Mouse (Mus musculus) embryonic facial prominence, embryonic 10.5 days (tissue): ENCODE results near the gene Pde10a. TPM values are rescaled to one million over a fixed set of nuclear protein-coding genes. Genes with fewer than 3 reads are reported as not detected.

ENCODE experiments used
- DNase-seq: peaks from one replicate; pipeline ENCODE4 v3.0.0-alpha.2; 2017; ENCODE audit warnings: low spot score
- H3K27ac ChIP-seq: fragments of 300-500 bp; sonication (generic); replicated peaks from 2 replicates; pipeline ENCODE4 v1.5.1; 2016; ENCODE audit warnings: mild to moderate bottlenecking
- H3K27me3 ChIP-seq: fragments of 300-500 bp; sonication (generic); replicated peaks from 2 replicates; pipeline ENCODE4 v1.6.1; 2016; ENCODE audit warnings: low read depth, mild to moderate bottlenecking; ENCODE audit not compliant: poor library complexity, severe bottlenecking
- H3K36me3 ChIP-seq: fragments of 300-500 bp; sonication (generic); replicated peaks from 2 replicates; pipeline ENCODE4 v1.6.1; 2016; ENCODE audit warnings: mild to moderate bottlenecking, moderate library complexity
- H3K4me1 ChIP-seq: fragments of 300-500 bp; sonication (generic); 2 replicates; pipeline ENCODE4 v1.6.1; 2016
- H3K4me3 ChIP-seq: fragments of 300-500 bp; sonication (generic); 2 replicates; pipeline ENCODE4 v1.5.1; 2016; ENCODE audit warnings: mild to moderate bottlenecking, moderate library complexity
- H3K9me3 ChIP-seq: fragments of 300-500 bp; sonication (generic); 2 replicates; pipeline ENCODE4 v1.6.1; 2016; ENCODE audit warnings: mild to moderate bottlenecking
- WGBS: fragments of 180-500 bp; shearing (Covaris S2); methylation state at CpG from one replicate; pipeline ENCODE4 v1.1.7; 2016; 5-methylcytosine and 5-hydroxymethylcytosine counted together
- polyA plus RNA-seq: library from polyadenylated mRNA; unstranded; fragments of >200 nt; fragmentation: Nextera tagmentation; extraction: Ambion mirVana; gene quantifications from 2 replicates; pipeline ENCODE4 v1.2.1, GENCODE M21; 2016

Pde10a gene
- polyA plus RNA-seq, 1 experiment from 2014 or later, result 2.2 TPM

DNA sequence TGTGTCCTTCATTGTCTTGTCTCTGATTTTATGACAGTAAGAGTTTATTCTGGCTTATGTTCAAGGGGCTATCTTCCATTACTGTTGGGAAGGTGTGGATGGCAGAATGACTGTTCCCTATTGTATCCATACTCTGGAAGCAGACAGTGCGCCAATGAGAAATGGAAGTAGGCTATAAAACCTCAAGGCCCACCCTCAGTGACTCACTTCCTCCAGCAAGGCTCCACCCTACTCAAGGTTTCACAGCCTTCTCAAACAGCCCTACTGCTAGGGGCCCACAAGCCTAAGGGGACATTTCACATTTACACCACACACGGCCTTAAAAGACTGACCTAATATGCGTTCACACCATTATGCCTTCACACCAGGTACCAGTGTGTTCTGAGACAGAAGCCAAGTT, 20.8 kb upstream of the Pde10a start:
- 84% methylated on average over 3 of the region's 3 CpGs for whole genome bisulfite sequencing

DNA sequence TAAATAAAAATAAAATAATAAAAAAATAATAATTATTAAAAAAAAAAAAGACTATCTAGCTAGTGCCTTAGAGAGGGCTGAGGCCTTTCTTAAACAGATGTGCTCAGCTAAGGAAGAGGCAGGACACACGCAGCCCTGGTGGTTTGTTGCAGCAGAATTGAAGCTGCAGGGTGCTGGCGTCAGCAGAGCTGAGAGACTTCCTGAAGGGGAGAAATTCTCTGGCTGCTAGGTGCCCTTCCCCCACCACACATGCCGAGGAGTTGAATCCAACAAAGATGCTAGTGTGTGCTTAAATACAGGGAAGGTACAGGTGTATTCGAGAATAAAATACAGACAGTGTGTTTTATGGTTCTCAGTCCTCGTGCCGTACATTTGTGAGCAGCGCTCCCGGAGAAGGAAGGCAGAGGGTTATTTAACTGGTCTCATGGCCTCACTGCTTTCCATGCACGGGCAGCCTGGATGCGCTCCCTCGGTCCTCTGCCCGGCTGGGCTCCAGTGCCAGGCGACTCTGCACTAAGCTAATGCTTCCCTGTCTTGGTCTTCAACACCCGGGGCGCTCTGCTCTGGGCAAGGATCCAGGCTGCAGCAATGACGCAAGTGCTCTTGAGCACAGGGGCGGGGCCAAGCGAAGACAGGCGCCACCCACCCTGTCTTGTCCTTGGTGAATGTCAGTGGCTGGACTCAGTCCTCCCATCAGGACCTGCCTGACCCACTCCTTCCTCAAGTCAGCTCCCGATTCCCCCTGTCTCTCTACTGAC, 19.3 kb upstream of the Pde10a start:
- Histone ChIP-seq H3K9me3 (no peaks in the 10 kb centered on the region), H3K36me3 (no peaks in the 10 kb centered on the region), H3K27ac (peak overlapping the region; percentile 72), H3K4me1 (peaks cover 36% of the 10 kb centered on the region), H3K4me3 (peak overlapping the region; percentile 61), H3K27me3 (peaks cover 20% of the 10 kb centered on the region)
- WGBS, result 1% methylated on average over 20 of the region's 20 CpGs
- peak; percentile 79 for DNase-seq

More for the DNA sequence above, 20.8 kb upstream of the Pde10a start:
- Histone ChIP-seq H3K27me3 (peaks cover 20% of the 10 kb centered on the region), H3K4me1 (peaks cover 36% of the 10 kb centered on the region), H3K27ac (no peak overlapping the region), H3K9me3 (no peaks in the 10 kb centered on the region), H3K36me3 (no peaks in the 10 kb centered on the region), H3K4me3 (no peak overlapping the region)
- no peak for DNase-seq

DNA sequence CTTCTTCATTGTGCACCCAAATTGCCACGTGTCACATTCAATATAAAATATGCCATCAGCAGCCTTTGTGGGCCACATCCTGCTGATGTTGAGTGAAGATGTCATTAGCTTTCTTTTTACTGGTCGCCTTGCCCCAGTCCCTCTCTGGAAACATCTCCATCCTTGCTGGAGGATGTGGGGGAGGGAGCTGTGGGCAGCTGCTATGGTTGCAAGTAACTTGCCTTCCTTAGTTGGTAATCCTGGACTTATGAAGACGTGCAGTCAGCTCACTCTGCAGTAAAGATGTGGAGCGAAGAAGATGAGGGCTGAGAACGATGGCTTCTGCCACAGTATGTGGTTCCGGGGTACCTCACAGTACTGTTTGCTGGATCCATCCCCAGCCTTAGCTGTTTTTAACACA, 18.4 kb upstream of the Pde10a start:
- H3K36me3 ChIP-seq, result no peaks in the 10 kb centered on the region
- H3K4me3 ChIP-seq, result no peak overlapping the region
- no peaks in the 10 kb centered on the region for H3K9me3 ChIP-seq
- no peak for DNase-seq
- H3K27me3 ChIP-seq, result peaks cover 20% of the 10 kb centered on the region
- 57% methylated on average over 6 of the region's 6 CpGs for WGBS
- no peak overlapping the region for H3K27ac ChIP-seq
- H3K4me1 ChIP-seq, result peaks cover 36% of the 10 kb centered on the region

DNA sequence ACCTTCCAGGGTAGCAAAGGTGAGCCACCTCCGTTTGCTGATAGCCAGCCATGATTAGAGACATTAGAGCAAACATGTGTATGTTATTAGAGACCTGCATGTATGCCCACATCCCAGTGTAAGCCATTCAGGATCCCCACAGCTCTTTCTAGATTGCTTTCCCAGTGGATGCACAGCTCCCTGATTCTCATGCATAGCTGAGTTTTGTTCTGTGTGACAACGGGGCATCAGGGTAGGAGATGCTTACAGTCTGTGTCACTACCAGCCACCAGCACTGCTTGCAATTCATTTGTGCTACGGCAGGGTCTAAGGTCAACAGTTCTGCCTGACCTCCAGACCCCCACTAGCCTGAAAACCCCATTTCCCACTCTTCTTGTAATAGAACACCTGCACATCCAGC, 17.5 kb upstream of the Pde10a start:
- peak overlapping the region; percentile 89; the same call in 1 of the 2 replicates for H3K27ac ChIP-seq

DNA sequence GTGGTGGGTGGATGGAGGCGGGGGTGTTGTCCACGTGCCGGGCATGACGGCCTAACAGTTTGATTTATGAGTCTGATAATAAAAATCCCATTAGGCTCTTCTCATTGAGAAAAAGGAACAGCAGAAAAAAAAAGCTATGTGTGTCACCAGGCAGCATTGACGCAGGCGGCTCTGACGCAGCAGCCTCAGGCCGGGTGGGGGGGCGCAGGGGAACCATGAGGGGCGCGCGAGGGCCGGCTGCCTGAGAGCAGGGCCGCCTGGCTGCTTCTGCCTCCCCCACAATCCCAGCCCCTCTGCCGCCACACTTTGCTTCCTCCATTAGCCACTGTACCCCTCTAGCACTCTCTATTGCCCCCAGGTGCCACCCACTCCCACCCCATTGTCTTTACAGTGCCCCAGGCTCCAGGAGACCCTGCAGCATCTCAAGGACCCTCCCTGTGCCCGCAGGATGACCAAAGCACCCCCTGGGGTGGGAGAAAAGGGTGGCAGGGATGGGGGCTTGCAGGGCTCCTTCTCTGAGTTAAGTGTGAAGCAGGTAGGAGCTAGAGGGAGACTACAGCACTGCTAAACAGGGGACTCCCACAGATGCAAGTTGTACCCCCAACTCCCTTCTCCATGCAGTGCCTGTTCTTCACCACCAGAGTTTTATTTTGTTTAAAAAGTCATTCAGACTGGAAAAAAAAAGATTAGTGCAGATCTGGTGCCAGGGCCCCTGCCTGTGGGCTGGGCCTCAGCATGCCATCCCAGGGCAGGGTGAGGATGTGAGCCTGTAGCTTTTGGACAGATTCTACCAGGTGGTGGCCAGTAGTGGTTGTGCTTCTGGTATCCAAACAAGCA, 16.6 kb upstream of the Pde10a start:
- peak overlapping the region; percentile 89 for H3K27ac ChIP-seq
- peak; percentile 91 for DNase-seq
- H3K4me1 ChIP-seq, result peaks cover 36% of the 10 kb centered on the region
- WGBS, result under 1% methylated on average over 16 of the region's 16 CpGs
- H3K27me3 ChIP-seq, result peaks cover 20% of the 10 kb centered on the region
- no peaks in the 10 kb centered on the region for H3K9me3 ChIP-seq
- H3K36me3 ChIP-seq, result no peaks in the 10 kb centered on the region
- H3K4me3 ChIP-seq, result peak overlapping the region; percentile 53

More for the DNA sequence above, 17.5 kb upstream of the Pde10a start:
- H3K4me1 ChIP-seq, result peaks cover 36% of the 10 kb centered on the region
- no peaks in the 10 kb centered on the region for H3K36me3 ChIP-seq
- 3% methylated on average over 3 of the region's 3 CpGs for WGBS
- no peaks in the 10 kb centered on the region for H3K9me3 ChIP-seq
- H3K27me3 ChIP-seq, result peaks cover 20% of the 10 kb centered on the region
- peak overlapping the region; percentile 53 for H3K4me3 ChIP-seq
- DNase-seq, result peak; percentile 12

DNA sequence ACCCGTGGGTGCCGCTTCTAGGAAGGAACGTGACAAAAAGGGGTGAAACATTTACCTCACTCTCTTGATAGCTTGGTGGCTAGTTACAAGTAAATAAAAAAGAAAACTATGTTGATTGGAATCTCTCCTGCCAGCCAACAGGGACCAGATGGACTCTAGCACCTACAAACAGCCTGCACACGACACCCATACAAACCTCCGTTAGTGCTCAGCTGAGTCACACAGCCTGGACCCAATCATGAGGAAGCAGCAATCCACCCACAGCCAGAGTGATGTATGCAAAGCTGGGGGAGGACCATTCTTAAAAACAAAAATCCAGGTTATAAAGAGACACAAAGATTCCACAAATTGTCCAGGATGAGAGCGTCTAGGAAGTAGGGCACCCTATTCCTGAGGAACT, 9.2 kb upstream of the Pde10a start:
- no peaks in the 10 kb centered on the region for H3K36me3 ChIP-seq
- H3K27me3 ChIP-seq, result peaks cover 12% of the 10 kb centered on the region
- no peaks in the 10 kb centered on the region for H3K9me3 ChIP-seq
- H3K27ac ChIP-seq, result no peak overlapping the region
- H3K4me3 ChIP-seq, result no peak overlapping the region
- no peak for DNase-seq
- WGBS, result 87% methylated on average over 6 of the region's 6 CpGs
- 0 out of 2 replicates have a peak, but pooled peaks cover 3% of the 10 kb centered on the region for H3K4me1 ChIP-seq

DNA sequence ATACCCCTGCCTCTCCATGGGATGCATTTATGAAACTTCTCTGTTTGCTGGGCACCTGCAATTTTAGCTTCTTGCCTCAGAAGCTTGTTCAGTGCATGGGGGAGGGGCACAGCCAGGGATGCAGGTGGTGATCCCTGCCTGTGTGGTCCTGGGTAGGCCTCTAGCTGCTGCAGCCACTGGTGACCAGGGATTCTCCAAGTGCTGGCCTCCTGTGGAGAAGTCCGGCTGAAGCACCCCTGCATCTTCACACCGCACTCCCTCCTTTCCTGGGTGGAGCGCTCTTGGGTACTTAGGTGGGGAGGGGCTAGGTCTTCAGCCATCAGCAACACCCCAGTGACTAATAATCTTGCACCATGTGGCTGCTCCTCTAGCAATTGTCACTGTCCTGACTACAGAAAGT, 1.2 kb upstream of the Pde10a start:
- Histone ChIP-seq H3K4me1 (peaks cover 32% of the 10 kb centered on the region), H3K27me3 (peaks cover 76% of the 10 kb centered on the region), H3K27ac (no peak overlapping the region; the same call in 1 of the 2 replicates), H3K9me3 (no peaks in the 10 kb centered on the region), H3K36me3 (no peaks in the 10 kb centered on the region), H3K4me3 (peak overlapping the region; percentile 67)
- DNase-seq, result no peak
- WGBS, result 17% methylated on average over 3 of the region's 3 CpGs

DNA sequence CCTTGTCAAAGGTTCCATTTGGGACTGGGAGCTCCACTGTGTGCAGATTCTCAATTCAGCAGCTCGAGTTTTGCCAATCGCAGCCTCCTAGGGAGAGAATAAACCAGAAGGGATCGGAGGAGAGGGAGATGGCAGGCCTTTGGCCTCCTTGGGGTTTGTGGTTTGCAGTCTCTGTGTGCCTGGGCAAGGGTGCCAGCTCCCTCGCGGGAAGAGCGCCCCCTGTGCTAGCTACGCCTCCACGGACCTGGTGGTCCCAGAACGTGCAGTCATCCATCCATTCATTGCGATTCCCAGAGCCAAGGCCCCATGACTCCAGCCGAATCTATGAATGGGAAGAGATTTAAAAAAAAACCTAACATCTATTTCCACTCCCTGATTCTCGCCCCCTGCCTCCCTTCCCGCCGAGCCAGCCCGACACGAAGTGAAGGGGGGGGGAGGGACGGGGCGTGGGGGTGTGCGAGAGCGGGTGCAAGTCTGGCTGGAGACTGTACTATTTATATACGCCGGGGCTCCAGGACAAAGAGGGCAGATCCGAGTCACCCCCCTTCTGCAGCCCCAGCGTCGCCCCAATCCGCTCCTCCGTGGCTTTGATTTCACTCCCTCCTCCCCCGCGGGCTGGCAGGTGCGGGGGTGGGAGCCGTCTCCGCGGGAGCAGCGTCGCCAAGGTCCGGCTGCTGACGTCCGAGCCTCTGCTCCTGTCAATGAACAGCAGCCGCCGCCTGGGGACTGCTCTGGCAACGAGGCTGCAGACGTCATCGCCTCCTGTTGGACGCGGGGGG, 596 bp upstream of the Pde10a start:
- under 1% methylated on average over 42 of the region's 45 CpGs for WGBS
- peak overlapping the region; percentile 75 for H3K27ac ChIP-seq
- no peaks in the 10 kb centered on the region for H3K9me3 ChIP-seq
- peak; percentile 79 for DNase-seq
- peak overlapping the region; percentile 67 for H3K4me3 ChIP-seq
- peaks cover 76% of the 10 kb centered on the region for H3K27me3 ChIP-seq
- H3K36me3 ChIP-seq, result no peaks in the 10 kb centered on the region
- peaks cover 32% of the 10 kb centered on the region for H3K4me1 ChIP-seq

DNA sequence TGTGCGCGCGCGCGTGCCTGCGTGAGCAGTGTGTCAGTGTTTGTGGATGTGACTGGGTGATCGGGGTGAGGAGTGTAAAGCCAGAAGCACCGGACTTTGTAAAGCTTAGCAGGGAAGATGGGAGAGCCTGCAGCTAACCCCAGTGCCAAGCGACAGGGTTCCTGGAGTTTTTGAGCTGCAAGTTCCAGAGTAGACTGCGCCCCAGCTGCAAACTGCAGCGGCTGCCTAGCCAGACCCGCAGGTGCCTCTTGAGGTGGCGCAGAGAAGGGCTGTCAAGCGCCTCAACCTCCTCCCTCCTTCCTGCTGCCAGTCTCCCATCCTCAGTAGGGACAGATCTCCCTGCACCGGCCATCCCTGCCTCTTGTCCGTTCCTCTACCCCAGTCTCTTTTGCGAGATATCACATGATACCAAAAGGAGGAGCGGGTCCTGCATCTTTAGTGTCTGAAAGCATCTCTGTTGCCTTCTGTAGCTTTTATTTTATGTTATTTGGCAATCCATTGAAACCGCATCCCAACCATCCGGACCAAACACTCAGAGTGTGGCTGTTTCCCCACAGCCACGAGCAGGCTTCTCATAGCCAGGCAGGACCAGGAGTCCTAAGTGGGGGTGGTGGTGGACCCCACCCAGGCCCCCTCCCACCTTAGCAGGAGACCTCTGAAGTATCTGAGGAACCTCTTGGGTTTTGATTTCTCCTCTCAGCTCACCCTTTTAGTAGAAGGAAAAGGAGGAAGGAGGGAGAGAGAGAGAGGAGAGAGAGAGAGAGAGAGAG, 984 bp downstream of the Pde10a start:
- DNase-seq, result peak; percentile 41
- Histone ChIP-seq H3K9me3 (no peaks in the 10 kb centered on the region), H3K27me3 (peaks cover 67% of the 10 kb centered on the region), H3K36me3 (no peaks in the 10 kb centered on the region), H3K27ac (no peak overlapping the region), H3K4me3 (peak overlapping the region; percentile 67), H3K4me1 (peaks cover 32% of the 10 kb centered on the region)
- 4% methylated on average over 21 of the region's 21 CpGs for WGBS

DNA sequence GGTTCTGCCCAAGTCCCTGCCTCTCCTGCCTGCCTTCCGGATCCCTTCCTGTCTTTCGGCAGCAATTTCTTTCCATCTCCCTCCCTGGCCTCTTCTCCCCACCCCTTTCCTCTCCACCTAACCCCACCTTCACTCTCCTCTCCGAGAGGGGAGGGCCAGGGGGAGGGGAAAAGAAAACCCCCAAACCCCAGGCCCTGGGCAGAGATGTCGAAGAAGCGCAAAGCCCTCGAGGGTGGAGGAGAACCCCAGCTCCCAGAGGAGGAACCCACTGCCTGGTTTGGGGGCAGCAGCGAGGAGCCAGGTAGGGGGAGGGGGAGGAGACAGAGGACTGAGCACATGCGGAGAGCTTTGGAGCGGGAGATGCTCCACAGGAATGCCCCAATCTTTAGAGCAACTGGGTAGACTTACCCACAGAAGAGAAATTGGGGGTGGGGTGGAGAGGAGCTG, 1.7 kb downstream of the Pde10a start:
- no peak for DNase-seq
- 9% methylated on average over 9 of the region's 9 CpGs for WGBS
- no peak overlapping the region for H3K27ac ChIP-seq
- H3K4me1 ChIP-seq, result peaks cover 32% of the 10 kb centered on the region
- H3K9me3 ChIP-seq, result no peaks in the 10 kb centered on the region
- peaks cover 66% of the 10 kb centered on the region for H3K27me3 ChIP-seq
- no peaks in the 10 kb centered on the region for H3K36me3 ChIP-seq
- no peak overlapping the region for H3K4me3 ChIP-seq

DNA sequence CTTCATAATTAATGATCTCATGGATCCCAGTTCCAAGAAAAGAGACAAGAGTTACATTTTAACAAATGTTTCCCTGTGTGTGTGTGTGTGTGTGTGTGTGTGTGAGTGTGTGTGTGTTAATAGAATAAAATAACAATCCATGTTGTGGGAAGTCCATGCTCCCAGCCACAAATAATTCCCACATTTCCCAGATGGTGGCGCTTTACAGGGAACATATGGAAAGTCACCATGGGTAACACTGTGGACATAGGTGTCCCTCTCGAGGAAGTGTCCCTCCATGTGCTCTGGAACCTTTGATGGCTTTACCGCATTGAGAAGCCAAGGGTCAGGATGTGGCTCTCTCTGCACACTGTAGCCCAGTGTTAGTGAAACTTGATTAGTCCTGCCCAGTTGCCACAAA, 3.5 kb downstream of the Pde10a start:
- 78% methylated on average over 3 of the region's 3 CpGs for WGBS
- Histone ChIP-seq H3K4me3 (no peak overlapping the region), H3K4me1 (peaks cover 32% of the 10 kb centered on the region), H3K9me3 (no peaks in the 10 kb centered on the region), H3K36me3 (no peaks in the 10 kb centered on the region), H3K27ac (no peak overlapping the region), H3K27me3 (peaks cover 48% of the 10 kb centered on the region)
- no peak for DNase-seq
